Mouse (Mus musculus) ES-Bruce4 (cell line): Measurements from ENCODE around the gene Pard3.

Experiments
- CTCF ChIP-seq: IDR thresholded peaks from one replicate; pipeline ENCODE4 v1.8.1; 2011; ENCODE audit warnings: low read depth, low read length
- POLR2A ChIP-seq: IDR thresholded peaks from one replicate; pipeline ENCODE4 v1.8.1; 2011; ENCODE audit warnings: low read length; ENCODE audit not compliant: insufficient read depth

DNA sequence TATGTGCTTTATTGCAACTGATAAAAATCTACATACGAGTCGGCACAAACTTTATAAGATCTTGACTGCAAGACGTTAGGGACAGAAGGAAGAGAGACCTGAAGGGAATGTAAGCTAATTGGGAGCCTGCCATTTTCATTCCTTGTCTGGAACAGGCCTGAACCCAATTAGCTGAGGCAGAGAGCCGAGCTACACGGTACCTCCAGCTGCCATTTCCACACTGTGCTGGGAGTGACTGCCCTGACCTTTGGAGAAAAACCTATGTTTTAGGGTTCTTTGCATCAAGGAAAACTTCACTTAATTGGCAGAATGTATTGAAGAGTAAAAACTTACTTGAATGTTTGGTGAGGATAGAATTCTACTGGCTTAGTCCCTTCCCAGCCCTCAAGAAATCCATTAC, 262.1 kb downstream of the Pard3 start:
- no peak for TF ChIP-seq CTCF
- TF ChIP-seq POLR2A: no peak
